Mouse (Mus musculus) C2C12 (cell line): ENCODE measurements at regions not wholly inside any gene's neighbourhood (a gene's known extent, or its start where the extent isn't known, plus 50 kb on each side); places are given as distances from the start of the nearest gene placed in this dataset.
"Not testable (repeated sequence)": the region's sequence is repeated elsewhere in the genome, so short reads cannot be mapped to it uniquely, and the experiment has no call there.

Experiments
- H3K27me3 ChIP-seq: one replicate; pipeline ENCODE4 v1.6.1; 2011; ENCODE audit not compliant: control insufficient read depth, insufficient read depth, insufficient read length
- H3K36me3 ChIP-seq: one replicate; pipeline ENCODE4 v1.6.1; 2011; ENCODE audit not compliant: control insufficient read depth, insufficient read depth
- H3K4me3 ChIP-seq: one replicate; pipeline ENCODE4 v1.5.1; 2011; ENCODE audit warnings: mild to moderate bottlenecking, control low read depth; ENCODE audit not compliant: poor library complexity, insufficient read depth, severe bottlenecking
- H3K79me2 ChIP-seq: one replicate; pipeline ENCODE4 v1.6.1; 2011; ENCODE audit not compliant: control insufficient read depth, insufficient read depth
- H3K79me3 ChIP-seq: one replicate; pipeline ENCODE4 v1.6.1; 2011; ENCODE audit warnings: low read depth, control low read depth
- H3ac ChIP-seq: one replicate; pipeline ENCODE3; 2011; ENCODE audit warnings: low read depth; ENCODE audit not compliant: control insufficient read depth, insufficient read length
- CEBPB ChIP-seq: IDR thresholded peaks from one replicate; pipeline ENCODE4 v1.6.1; 2011; ENCODE audit warnings: low read depth, mild to moderate bottlenecking, control low read depth, moderate library complexity
- CTCF ChIP-seq: IDR thresholded peaks from one replicate; pipeline ENCODE4 v1.5.1; 2011; ENCODE audit not compliant: control insufficient read depth, insufficient read depth, insufficient read length
- FOSL1 ChIP-seq: IDR thresholded peaks from one replicate; pipeline ENCODE4 v1.8.0; 2011; ENCODE audit warnings: mild to moderate bottlenecking, low read length; ENCODE audit not compliant: poor library complexity, insufficient read depth, severe bottlenecking
- MAX ChIP-seq: IDR thresholded peaks from one replicate; pipeline ENCODE4 v1.6.1; 2011; ENCODE audit warnings: mild to moderate bottlenecking, control low read depth
- MYOD1 ChIP-seq: IDR thresholded peaks from one replicate; pipeline ENCODE4 v1.6.1; 2011; ENCODE audit warnings: low read depth; ENCODE audit not compliant: control insufficient read depth, insufficient read length
- MYOG ChIP-seq: IDR thresholded peaks from one replicate; pipeline ENCODE4 v1.6.1; 2011; ENCODE audit not compliant: control insufficient read depth, insufficient read length; ENCODE audit errors: extremely low read depth
- USF1 ChIP-seq: IDR thresholded peaks from one replicate; pipeline ENCODE4 v1.6.1; 2011; ENCODE audit warnings: low read depth, mild to moderate bottlenecking, control low read depth, moderate library complexity

- H3ac ChIP-seq, H3K79me2 ChIP-seq, H3K36me3 ChIP-seq, H3K79me3 ChIP-seq, H3K27me3 ChIP-seq, H3K4me3 ChIP-seq: not testable (repeated sequence)
Observed at GRCm38 (mm10) chr15:53984006-53984405, 99.3 kb downstream of the Gm7489 start.

GRCm38 (mm10) chr15:53989888-53990287 is 105.2 kb downstream of the Gm7489 start:
- no peaks in the 10 kb centered on the region for H3K79me2 ChIP-seq
- no peaks in the 10 kb centered on the region for H3K79me3 ChIP-seq
- no peaks in the 10 kb centered on the region for H3K27me3 ChIP-seq
- H3K36me3 ChIP-seq: no peaks in the 10 kb centered on the region
- H3ac ChIP-seq: no peak overlapping the region
- TF ChIP-seq CTCF (no peak), MAX (no peak), CEBPB (no peak), USF1 (no peak)
- H3K4me3 ChIP-seq: no peak overlapping the region

- Histone ChIP-seq H3K4me3 (no peak overlapping the region), H3K36me3 (no peaks in the 10 kb centered on the region), H3K79me3 (no peaks in the 10 kb centered on the region), H3ac (no peak overlapping the region), H3K79me2 (no peaks in the 10 kb centered on the region), H3K27me3 (peaks cover 3% of the 10 kb centered on the region)
- TF ChIP-seq MYOG (no peak), CEBPB (no peak), FOSL1 (no peak), USF1 (no peak), MYOD1 (no peak), CTCF (no peak), MAX (no peak)
Observed at GRCm38 (mm10) chr15:53995199-53995868, 110.6 kb downstream of the Gm7489 start.

DNA sequence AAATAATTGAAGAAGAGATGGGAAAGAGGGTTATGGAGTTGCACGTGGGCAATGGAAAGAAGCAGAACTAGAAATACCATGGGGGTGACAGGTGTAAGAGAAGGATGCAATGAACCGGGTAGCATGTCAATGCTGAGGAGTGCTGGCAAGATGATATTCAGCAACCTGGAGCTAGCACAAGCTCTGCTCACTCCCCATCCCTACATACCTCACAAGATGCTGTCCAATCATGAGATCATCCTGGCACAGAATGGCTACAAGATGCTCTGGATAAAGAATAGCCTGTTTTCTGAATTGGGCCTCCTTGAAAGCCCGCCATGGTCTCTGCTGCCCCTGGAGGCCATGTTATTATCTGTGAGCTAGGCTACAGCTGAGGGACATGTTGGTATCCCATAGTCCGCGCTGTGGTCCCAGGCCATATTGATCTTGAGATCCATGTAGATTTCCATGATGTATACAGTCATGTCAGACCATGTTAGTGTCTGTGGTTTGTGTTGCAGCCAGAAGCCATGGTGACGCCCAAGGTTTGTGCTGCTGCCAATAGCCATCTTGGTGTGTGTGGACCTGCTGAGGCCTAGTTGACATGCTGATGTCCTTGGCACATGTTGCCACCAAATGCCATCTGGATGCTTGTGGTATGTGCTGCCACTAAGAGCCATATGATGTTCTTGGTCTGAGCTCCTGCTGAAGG is 114.0 kb downstream of the Gm7489 start:
- no peak overlapping the region for H3ac ChIP-seq
- no peaks in the 10 kb centered on the region for H3K36me3 ChIP-seq
- no peaks in the 10 kb centered on the region for H3K79me3 ChIP-seq
- H3K79me2 ChIP-seq: no peaks in the 10 kb centered on the region
- H3K27me3 ChIP-seq: peaks cover 3% of the 10 kb centered on the region
- TF ChIP-seq MYOG (no peak), MAX (no peak), CEBPB (no peak), FOSL1 (no peak), CTCF (no peak), MYOD1 (no peak), USF1 (no peak)
- H3K4me3 ChIP-seq: no peak overlapping the region

DNA sequence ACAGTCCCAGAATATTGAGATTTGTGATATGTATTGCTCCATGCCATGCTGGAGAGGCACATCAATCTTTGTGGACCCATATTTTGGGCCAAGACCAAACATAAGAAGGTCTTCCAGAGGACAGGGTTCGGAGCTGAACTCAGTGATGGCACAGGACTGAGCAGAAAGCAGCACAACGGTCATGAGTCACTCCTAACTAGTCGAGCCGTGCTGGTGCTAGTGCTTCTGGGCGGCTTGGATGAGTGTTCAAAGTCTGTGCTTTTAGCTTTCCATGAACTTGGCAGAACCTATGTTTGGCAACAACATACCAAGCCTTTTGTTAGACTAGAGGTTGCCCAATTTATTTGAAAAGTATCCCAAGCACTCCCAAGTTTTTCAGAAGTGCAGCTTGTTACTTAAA is 149.1 kb downstream of the Gm7489 start:
- no peak overlapping the region for H3K4me3 ChIP-seq

GRCm38 (mm10) chr15:54050711-54051110 is 166.0 kb downstream of the Gm7489 start:
- no peaks in the 10 kb centered on the region for H3K79me2 ChIP-seq
- H3ac ChIP-seq: no peak overlapping the region
- H3K79me3 ChIP-seq: no peaks in the 10 kb centered on the region
- H3K4me3 ChIP-seq: no peak overlapping the region
- H3K27me3 ChIP-seq: peaks cover 4% of the 10 kb centered on the region
- TF ChIP-seq CEBPB: no peak
- TF ChIP-seq MYOD1: no peak
- TF ChIP-seq USF1: no peak
- TF ChIP-seq CTCF: no peak
- no peak for TF ChIP-seq MAX
- no peak for TF ChIP-seq FOSL1
- no peak for TF ChIP-seq MYOG
- no peaks in the 10 kb centered on the region for H3K36me3 ChIP-seq

More for the DNA sequence above, 149.1 kb downstream of the Gm7489 start:
- Histone ChIP-seq H3K79me3 (no peaks in the 10 kb centered on the region), H3K27me3 (no peaks in the 10 kb centered on the region), H3K36me3 (no peaks in the 10 kb centered on the region), H3ac (no peak overlapping the region), H3K79me2 (no peaks in the 10 kb centered on the region)
- TF ChIP-seq FOSL1 (no peak), CEBPB (no peak), USF1 (no peak), MYOD1 (no peak), MAX (no peak), CTCF (no peak), MYOG (no peak)
